Mouse (Mus musculus): ENCODE results near the gene Cd276. TPM values are rescaled to one million over a fixed set of nuclear protein-coding genes. Genes with fewer than 3 reads are reported as not detected.
A peak's percentile ranks its signal among the peaks of the same experiment; 100 is the strongest.

Cd276 gene
- total and polyA plus RNA-seq, 3 experiments, result 0.55 to 1.3 (median 0.78) TPM

DNA sequence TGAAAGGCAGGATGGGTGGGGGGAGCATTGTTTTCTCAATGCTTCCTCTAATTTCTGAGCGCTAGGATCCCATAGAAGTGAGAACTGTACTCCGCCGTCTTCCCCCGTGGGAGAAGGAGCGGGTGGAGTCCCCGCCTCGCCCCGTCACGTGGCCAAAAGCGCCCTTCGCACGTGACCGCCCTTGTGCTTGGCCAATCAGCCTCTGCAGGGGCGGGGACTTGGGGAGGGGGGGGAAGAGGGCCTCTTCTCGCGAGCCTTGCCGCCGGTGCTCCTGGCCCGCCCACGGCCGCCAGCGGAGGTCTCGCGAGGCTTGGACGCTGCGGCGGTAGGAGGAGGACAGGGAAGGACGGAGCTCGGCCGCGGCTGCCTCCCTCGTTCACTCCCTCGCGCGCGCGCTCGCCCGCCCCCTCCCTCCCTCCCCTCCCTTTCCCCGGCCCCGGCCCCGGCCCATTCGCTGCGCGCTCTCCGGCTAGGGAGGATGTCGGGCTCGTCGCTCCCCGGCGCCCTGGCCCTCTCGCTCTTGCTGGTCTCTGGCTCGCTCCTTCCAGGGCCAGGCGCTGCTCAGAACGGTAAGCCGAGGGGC is 26.8 kb upstream of the Cd276 start, which contains the start of gene Nptn:
Gene Nptn, plus strand, starts transcription at position 283 of the 583 bp plus-strand sequence.
- Histone ChIP-seq H3K9me3 (replicated peaks; ENCODE audit: low read length) (no peaks in the 10 kb centered on the region), H3K27me3 (replicated peaks) (no peaks in the 10 kb centered on the region), H3K4me2 (ENCODE audit: insufficient read depth, low read depth, poor library complexity, severe bottlenecking) (peak within 1 kb of the TSS; percentile 58), H3K27ac (ENCODE audit: insufficient read depth, low read depth) (peak within 1 kb of the TSS; percentile 43), H3K79me2 (replicated peaks; ENCODE audit: control insufficient read depth, extremely low read depth, insufficient read depth, poor library complexity, severe bottlenecking) (peaks cover 20% of the 10 kb centered on the region), H3K36me3 (replicated peaks in 1 of 2; ENCODE audit: control insufficient read depth in 1 of 2, insufficient read depth in 1 of 2, low read length in 1 of 2) (no peaks in the 10 kb centered on the region), H3K4me3 (replicated peaks in 1 of 3; ENCODE audit: low read depth in 2 of 3, low read length in 2 of 3, poor library complexity in 1 of 3) (peak within 1 kb of the TSS; percentile 70 to 93 (median 82)), H3K9ac (ENCODE audit: insufficient read depth, low read depth) (peak within 1 kb of the TSS; percentile 76), H3K4me1 (ENCODE audit: control insufficient read depth in 1 of 2, insufficient read depth in 2 of 2) (peaks cover 2 to 38% of the 10 kb centered on the region in 2 experiments; a peak in 3 of 4 replicates)
- in situ Hi-C loops (cut with MboI; ENCODE audit: low pct_ligation_motif_present, low pct_unique_long_range_greater_than_20kb, low sequenced_read_pairs), result loop anchor here (10.0 kb wide), 1 partner anchor 73 kb away; no protein-coding TSS in a partner anchor
- dilution Hi-C loops (cut with MboI; ENCODE audit: extremely low pct_ligation_motif_present, extremely low pct_unique_long_range_greater_than_20kb, low sequenced_read_pairs), result no loop called here
- peak; percentile 97 for DNase-seq (ENCODE audit: extremely low read depth)
- no peak for TF ChIP-seq PAX5 (IDR thresholded peaks at IDR 0.05; ENCODE audit: low read length)
- no peak for TF ChIP-seq JUND (conservative IDR thresholded peaks at IDR 0.05; ENCODE audit: low read depth, low read length)
- peak; percentile 19; the same call in 1 of the 2 replicates for TF ChIP-seq MEF2A (IDR thresholded peaks at IDR 0.05; ENCODE audit: borderline replicate concordance, low read depth, low read length)
- TF ChIP-seq USF2 (conservative IDR thresholded peaks at IDR 0.05; ENCODE audit: low read depth, low read length), result peak; percentile 94
- TF ChIP-seq RAD21 (IDR thresholded peaks at IDR 0.05; ENCODE audit: low read depth, low read length), result no peak
- peak; percentile 33; the same call in 1 of the 2 replicates for TF ChIP-seq NRF1 (IDR thresholded peaks at IDR 0.05; ENCODE audit: low read depth, low read length)
- TF ChIP-seq MYC (IDR thresholded peaks at IDR 0.05; ENCODE audit: low read depth, low read length), result no peak
- peak; percentile 60; the same call in 1 of the 2 replicates for TF ChIP-seq TCF12 (IDR thresholded peaks at IDR 0.05; ENCODE audit: low read depth, low read length)
- peak; percentile 52; the same call in 1 of the 2 replicates for TF ChIP-seq ETS1 (conservative IDR thresholded peaks at IDR 0.05; ENCODE audit: low read depth, low read length)
- TF ChIP-seq MXI1 (IDR thresholded peaks at IDR 0.05; ENCODE audit: low read depth, low read length), result 0 out of 2 replicates have a peak, but pooled peaks have one; percentile 25
- no peak for TF ChIP-seq MAFK (IDR thresholded peaks at IDR 0.05; ENCODE audit: insufficient replicate concordance, low read length)
- TF ChIP-seq SIN3A (IDR thresholded peaks at IDR 0.05; ENCODE audit: low read length), result peak; percentile 22; the same call in 1 of the 2 replicates
- TF ChIP-seq EP300 (IDR thresholded peaks at IDR 0.05; ENCODE audit: low read length), result no peak
- no peak for TF ChIP-seq GABPA (IDR thresholded peaks at IDR 0.05; ENCODE audit: insufficient replicate concordance, low read depth, low read length)
- no peak for TF ChIP-seq CTCF (conservative IDR thresholded peaks at IDR 0.05 in 1 of 2, IDR thresholded peaks at IDR 0.05 in 1 of 2; ENCODE audit: low read depth in 2 of 2, low read length in 2 of 2)
- TF ChIP-seq HCFC1 (IDR thresholded peaks at IDR 0.05; ENCODE audit: low read depth, low read length), result peak; percentile 55; the same call in 1 of the 2 replicates
- peak; percentile 86 for TF ChIP-seq NELFE (IDR thresholded peaks at IDR 0.05; ENCODE audit: low read depth, low read length)
- TF ChIP-seq POLR2AphosphoS2 (IDR thresholded peaks at IDR 0.05; ENCODE audit: low read depth, low read length), result 0 out of 2 replicates have a peak, but pooled peaks have one; percentile 44
- TF ChIP-seq SMC3 (IDR thresholded peaks at IDR 0.05; ENCODE audit: low read depth, low read length), result no peak
- TF ChIP-seq TBP (conservative IDR thresholded peaks at IDR 0.05; ENCODE audit: low read depth, low read length), result peak; percentile 60; the same call in 1 of the 2 replicates
- TF ChIP-seq BHLHE40 (IDR thresholded peaks at IDR 0.05; ENCODE audit: low read depth, low read length), result peak; percentile 100
- TF ChIP-seq ZKSCAN1 (IDR thresholded peaks at IDR 0.05; ENCODE audit: borderline replicate concordance, low read depth, low read length), result no peak
- TF ChIP-seq USF1 (IDR thresholded peaks at IDR 0.05; ENCODE audit: low read depth, low read length), result peak; percentile 98
- no peak for TF ChIP-seq CHD1 (IDR thresholded peaks at IDR 0.05; ENCODE audit: low read depth, low read length)
- TF ChIP-seq KAT2A (IDR thresholded peaks at IDR 0.05; ENCODE audit: insufficient replicate concordance, low read length), result no peak
- 0 out of 2 replicates have a peak, but pooled peaks have one; percentile 17 for TF ChIP-seq IRF4 (IDR thresholded peaks at IDR 0.05; ENCODE audit: low read depth, low read length)
- no peak for TF ChIP-seq ZC3H11A (IDR thresholded peaks at IDR 0.05; ENCODE audit: low read depth, low read length)
- TF ChIP-seq E2F4 (IDR thresholded peaks at IDR 0.05; ENCODE audit: insufficient replicate concordance, low read depth, low read length), result no peak
- no peak for TF ChIP-seq ZNF384 (IDR thresholded peaks at IDR 0.05; ENCODE audit: low read depth, low read length)
- no peak for TF ChIP-seq RCOR1 (conservative IDR thresholded peaks at IDR 0.05; ENCODE audit: low read depth, low read length)
- TF ChIP-seq POLR2A (IDR thresholded peaks at IDR 0.05; ENCODE audit: low read depth, low read length), result peak; percentile 85
- TF ChIP-seq ELF1 (IDR thresholded peaks at IDR 0.05; ENCODE audit: low read depth, low read length), result peak; percentile 26; the same call in 1 of the 2 replicates
- TF ChIP-seq ZMIZ1 (IDR thresholded peaks at IDR 0.05; ENCODE audit: low read depth, low read length), result no peak; the same call in 1 of the 2 replicates
- peak; percentile 98 for TF ChIP-seq MAX (IDR thresholded peaks at IDR 0.05; ENCODE audit: low read length)
- TF ChIP-seq UBTF (IDR thresholded peaks at IDR 0.05; ENCODE audit: low read depth, low read length), result no peak
- peak; percentile 99 for TF ChIP-seq MAZ (IDR thresholded peaks at IDR 0.05; ENCODE audit: low read depth, low read length)
- TF ChIP-seq CHD2 (IDR thresholded peaks at IDR 0.05; ENCODE audit: low read length), result peak; percentile 99
- TF ChIP-seq JUN (IDR thresholded peaks at IDR 0.05; ENCODE audit: insufficient read depth, low read depth, low read length), result no peak
